Mouse (Mus musculus) stomach, embryonic 16.5 days (tissue): ENCODE data around the gene Slc15a4. TPM values are rescaled to one million over a fixed set of nuclear protein-coding genes. Genes with fewer than 3 reads are reported as not detected.

Experiments used
- polyA plus RNA-seq: library from polyadenylated mRNA; unstranded; fragments of >200 nt; fragmentation: Nextera tagmentation; extraction: Ambion mirVana; gene quantifications from 2 replicates; pipeline ENCODE4 v1.2.1, GENCODE M21; 2015

The Slc15a4 gene
- polyA plus RNA-seq, 1 experiment from 2014 or later: 15.3 TPM

Other genes with a start within 250 kb of the Slc15a4 start
- 0.27 and 0.75 TPM in 2 replicates for gene Glt1d1, start 635 bp downstream of the Slc15a4 start, polyA plus RNA-seq